Mouse (Mus musculus): ENCODE results near the gene Msl3. TPM values are rescaled to one million over a fixed set of nuclear protein-coding genes. Genes with fewer than 3 reads are reported as not detected.
"Not testable (repeated sequence)": the region's sequence is repeated elsewhere in the genome, so short reads cannot be mapped to it uniquely, and the experiment has no call there.

Gene Msl3
- polyA plus RNA-seq, 1 experiment from 2014 or later = 43.7 TPM

DNA sequence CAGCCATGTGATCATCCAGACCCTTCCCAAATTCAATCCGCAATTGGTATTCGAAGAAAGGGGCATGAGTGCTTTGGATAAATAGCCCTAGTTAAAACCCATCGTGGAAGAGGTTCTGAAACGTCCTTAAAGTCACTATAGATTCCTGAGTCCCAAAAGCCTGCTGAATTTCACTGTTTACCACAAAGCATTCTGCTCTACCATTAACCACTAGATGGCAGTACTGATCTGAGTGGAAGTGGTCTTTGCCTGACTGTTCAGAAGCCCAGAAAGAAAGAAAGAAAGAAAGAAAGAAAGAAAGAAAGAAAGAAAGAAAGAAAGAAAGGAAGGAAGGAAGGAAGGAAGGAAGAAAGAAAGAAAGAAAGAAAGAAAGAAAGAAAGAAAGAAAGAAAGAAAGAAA lies 13.9 kb downstream of the Msl3 start:
- H3K27ac ChIP-seq (replicated peaks in 1 of 2; ENCODE audit: control insufficient read depth in 1 of 2, insufficient read depth in 1 of 2, low read depth in 2 of 2, low read length in 2 of 2); H3K27me3 ChIP-seq (ENCODE audit: control insufficient read depth, insufficient read depth, low read length); H3K4me2 ChIP-seq (ENCODE audit: low read length); H3K4me1 ChIP-seq (ENCODE audit: control insufficient read depth in 2 of 2, insufficient read depth in 2 of 2, low read length in 2 of 2); H3K9me3 ChIP-seq (ENCODE audit: control insufficient read depth, low read length); H3K9ac ChIP-seq (ENCODE audit: low read length); H3K4me3 ChIP-seq (ENCODE audit: control insufficient read depth in 1 of 2, insufficient read depth in 1 of 2, low read depth in 1 of 2, low read length in 2 of 2); ATAC-seq (ENCODE audit: insufficient number of reproducible peaks, insufficient read depth, low FRiP score, low read depth): not testable (repeated sequence)
- H3K36me3 ChIP-seq (ENCODE audit: control insufficient read depth, insufficient read depth, low read length) = peaks cover 44% of the 10 kb centered on the region
- 47% methylated on average over 4 of the region's 4 CpGs for WGBS

DNA sequence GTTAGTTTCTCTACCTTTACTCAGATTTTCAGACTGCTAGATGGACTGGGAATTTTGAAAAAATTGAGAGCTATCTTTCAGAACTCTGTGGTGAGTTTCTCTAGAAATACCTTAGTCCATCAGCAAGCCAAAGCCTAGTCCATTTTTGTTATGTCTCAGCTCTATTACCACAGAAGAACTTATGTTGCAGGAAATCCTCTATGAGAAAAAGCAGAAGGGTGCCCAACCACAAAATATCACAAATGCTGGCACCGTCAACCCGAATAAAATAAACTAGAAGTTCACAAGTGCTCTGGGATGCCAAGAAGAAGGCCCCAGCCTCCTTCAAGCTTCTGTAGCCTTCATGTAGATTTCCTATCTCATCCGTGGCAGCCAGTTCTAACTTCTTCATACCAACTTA lies 14.4 kb downstream of the Msl3 start:
- WGBS = 82% methylated on average over 3 of the region's 3 CpGs
- ATAC-seq (ENCODE audit: insufficient number of reproducible peaks, insufficient read depth, low FRiP score, low read depth) = no peak

DNA sequence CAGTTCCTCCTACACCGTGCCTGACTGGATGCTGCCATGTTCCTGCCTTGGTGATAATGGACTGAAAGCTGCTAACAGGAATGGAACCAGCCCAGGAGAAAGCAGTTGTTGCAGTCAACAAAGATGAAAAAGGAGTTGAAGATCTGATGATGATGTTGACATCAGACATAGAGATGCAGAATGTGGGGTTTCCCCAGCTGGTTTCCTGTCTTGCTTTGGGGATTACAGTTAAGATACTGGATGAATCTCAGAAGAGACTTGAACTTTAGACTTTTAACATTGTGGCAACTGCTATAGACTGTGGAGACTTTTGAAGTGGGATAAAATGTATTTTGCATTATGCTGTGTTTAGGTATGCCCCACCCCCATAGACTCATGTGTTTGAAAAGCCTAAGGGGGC lies 15.9 kb downstream of the Msl3 start:
- peaks cover 50% of the 10 kb centered on the region for H3K36me3 ChIP-seq (ENCODE audit: control insufficient read depth, insufficient read depth, low read length)
- no peak overlapping the region for H3K27ac ChIP-seq (replicated peaks in 1 of 2; ENCODE audit: control insufficient read depth in 1 of 2, insufficient read depth in 1 of 2, low read depth in 2 of 2, low read length in 2 of 2)
- H3K27me3 ChIP-seq (ENCODE audit: control insufficient read depth, insufficient read depth, low read length) = no peaks in the 10 kb centered on the region
- H3K4me3 ChIP-seq (ENCODE audit: control insufficient read depth in 1 of 2, insufficient read depth in 1 of 2, low read depth in 1 of 2, low read length in 2 of 2) = no peak overlapping the region
- no peak overlapping the region for H3K4me2 ChIP-seq (ENCODE audit: low read length)
- H3K9ac ChIP-seq (ENCODE audit: low read length) = no peak overlapping the region
- 80% methylated on average over 1 of the region's 1 CpGs for WGBS
- ATAC-seq (ENCODE audit: insufficient number of reproducible peaks, insufficient read depth, low FRiP score, low read depth) = no peak
- H3K9me3 ChIP-seq (ENCODE audit: control insufficient read depth, low read length) = no peaks in the 10 kb centered on the region
- H3K4me1 ChIP-seq (ENCODE audit: control insufficient read depth in 2 of 2, insufficient read depth in 2 of 2, low read length in 2 of 2) = 0 out of 4 replicates have a peak, but pooled peaks cover 0 to under 1% of the 10 kb centered on the region in 2 experiments

More for the DNA sequence above, 14.4 kb downstream of the Msl3 start:
- Histone ChIP-seq H3K27me3 (ENCODE audit: control insufficient read depth, insufficient read depth, low read length) (no peaks in the 10 kb centered on the region), H3K4me2 (ENCODE audit: low read length) (no peak overlapping the region), H3K27ac (replicated peaks in 1 of 2; ENCODE audit: control insufficient read depth in 1 of 2, insufficient read depth in 1 of 2, low read depth in 2 of 2, low read length in 2 of 2) (no peak overlapping the region), H3K9ac (ENCODE audit: low read length) (no peak overlapping the region), H3K36me3 (ENCODE audit: control insufficient read depth, insufficient read depth, low read length) (peaks cover 46% of the 10 kb centered on the region), H3K9me3 (ENCODE audit: control insufficient read depth, low read length) (no peaks in the 10 kb centered on the region), H3K4me1 (ENCODE audit: control insufficient read depth in 2 of 2, insufficient read depth in 2 of 2, low read length in 2 of 2) (0 out of 4 replicates have a peak, but pooled peaks cover 0 to 3% of the 10 kb centered on the region in 2 experiments), H3K4me3 (ENCODE audit: control insufficient read depth in 1 of 2, insufficient read depth in 1 of 2, low read depth in 1 of 2, low read length in 2 of 2) (no peak overlapping the region)

DNA sequence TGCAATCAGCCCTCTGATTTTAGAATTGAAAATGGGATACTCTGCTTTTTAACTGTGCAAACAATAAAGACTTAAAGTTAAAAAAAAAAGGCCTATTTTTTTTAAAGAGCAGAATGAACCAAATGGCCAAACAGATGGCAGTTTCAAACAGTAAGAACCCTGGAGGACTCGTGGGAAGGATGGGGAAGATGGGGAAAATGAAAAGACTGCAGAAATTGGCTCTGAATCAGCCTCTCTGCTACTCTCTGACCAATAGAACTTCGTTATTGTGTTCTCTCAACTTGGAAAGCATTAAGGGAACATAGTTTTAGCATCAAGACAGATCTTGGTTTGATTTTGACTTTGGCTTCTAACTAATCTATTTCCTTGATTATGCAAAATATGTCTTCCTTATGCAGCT lies 24.4 kb downstream of the Msl3 start:
- H3K9ac ChIP-seq (ENCODE audit: low read length) = no peak overlapping the region
- ATAC-seq (ENCODE audit: insufficient number of reproducible peaks, insufficient read depth, low FRiP score, low read depth) = no peak
- no peak overlapping the region for H3K4me3 ChIP-seq (ENCODE audit: control insufficient read depth in 1 of 2, insufficient read depth in 1 of 2, low read depth in 1 of 2, low read length in 2 of 2)
- H3K9me3 ChIP-seq (ENCODE audit: control insufficient read depth, low read length) = no peaks in the 10 kb centered on the region
- no peak overlapping the region for H3K4me2 ChIP-seq (ENCODE audit: low read length)
- no peak overlapping the region for H3K27ac ChIP-seq (replicated peaks in 1 of 2; ENCODE audit: control insufficient read depth in 1 of 2, insufficient read depth in 1 of 2, low read depth in 2 of 2, low read length in 2 of 2)
- H3K27me3 ChIP-seq (ENCODE audit: control insufficient read depth, insufficient read depth, low read length) = no peaks in the 10 kb centered on the region
- 59% methylated on average over 2 of the region's 2 CpGs for WGBS
- H3K4me1 ChIP-seq (ENCODE audit: control insufficient read depth in 2 of 2, insufficient read depth in 2 of 2, low read length in 2 of 2) = peaks cover 0 to 5% of the 10 kb centered on the region in 2 experiments; a peak in 1 of 4 replicates
- peaks cover 36% of the 10 kb centered on the region for H3K36me3 ChIP-seq (ENCODE audit: control insufficient read depth, insufficient read depth, low read length)

DNA sequence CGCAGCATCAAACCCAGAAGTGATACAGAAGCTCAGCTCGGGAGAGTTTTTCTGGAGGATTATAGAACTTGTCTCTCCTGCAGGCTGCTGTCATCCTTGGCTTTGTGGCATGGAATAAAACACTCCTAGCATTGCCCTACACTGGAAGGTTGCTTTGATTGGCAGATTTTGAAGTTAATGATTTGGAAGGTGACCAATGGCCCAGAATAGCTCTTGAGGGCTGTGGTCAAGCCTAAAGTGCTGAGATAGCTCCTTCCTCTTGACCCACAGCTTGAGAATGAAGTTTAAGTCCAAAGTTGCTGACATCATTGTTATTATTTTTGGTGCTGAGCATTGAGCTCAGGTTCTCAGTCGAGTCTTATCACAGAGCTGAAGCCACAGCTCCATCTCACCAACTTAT lies 26.0 kb downstream of the Msl3 start:
- H3K4me1 ChIP-seq (ENCODE audit: control insufficient read depth in 2 of 2, insufficient read depth in 2 of 2, low read length in 2 of 2) = peaks cover 0 to 5% of the 10 kb centered on the region in 2 experiments; a peak in 1 of 4 replicates
- peaks cover 24% of the 10 kb centered on the region for H3K36me3 ChIP-seq (ENCODE audit: control insufficient read depth, insufficient read depth, low read length)
- no peak for ATAC-seq (ENCODE audit: insufficient number of reproducible peaks, insufficient read depth, low FRiP score, low read depth)
- no peak overlapping the region for H3K4me2 ChIP-seq (ENCODE audit: low read length)
- no peaks in the 10 kb centered on the region for H3K27me3 ChIP-seq (ENCODE audit: control insufficient read depth, insufficient read depth, low read length)
- no peak overlapping the region for H3K4me3 ChIP-seq (ENCODE audit: control insufficient read depth in 1 of 2, insufficient read depth in 1 of 2, low read depth in 1 of 2, low read length in 2 of 2)
- no peak overlapping the region for H3K27ac ChIP-seq (replicated peaks in 1 of 2; ENCODE audit: control insufficient read depth in 1 of 2, insufficient read depth in 1 of 2, low read depth in 2 of 2, low read length in 2 of 2)
- H3K9me3 ChIP-seq (ENCODE audit: control insufficient read depth, low read length) = no peaks in the 10 kb centered on the region
- 47% methylated on average over 3 of the region's 3 CpGs for WGBS
- no peak overlapping the region for H3K9ac ChIP-seq (ENCODE audit: low read length)

DNA sequence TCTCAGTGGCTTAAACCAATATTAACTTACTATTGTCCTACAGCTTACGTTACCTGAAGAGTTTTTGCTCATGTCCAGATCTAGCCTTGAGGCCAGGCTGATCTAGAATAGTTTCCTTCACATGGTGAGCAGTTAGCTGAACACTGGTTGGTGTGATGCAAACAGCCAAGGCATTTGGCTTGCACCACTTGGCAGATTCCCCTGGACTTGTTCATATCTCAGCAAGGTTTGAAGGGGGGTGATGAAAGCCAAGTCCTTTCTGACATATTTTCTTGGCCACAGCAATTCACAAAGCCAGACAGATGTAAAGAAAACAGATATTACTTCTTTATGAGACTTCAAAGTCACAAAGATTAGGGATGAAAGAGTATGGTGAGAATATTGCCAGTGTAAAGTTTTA lies 30.2 kb downstream of the Msl3 start:
- Histone ChIP-seq H3K36me3 (ENCODE audit: control insufficient read depth, insufficient read depth, low read length) (no peaks in the 10 kb centered on the region), H3K4me1 (ENCODE audit: control insufficient read depth in 2 of 2, insufficient read depth in 2 of 2, low read length in 2 of 2) (peaks cover 0 to 5% of the 10 kb centered on the region in 2 experiments; a peak in 1 of 4 replicates), H3K27ac (replicated peaks in 1 of 2; ENCODE audit: control insufficient read depth in 1 of 2, insufficient read depth in 1 of 2, low read depth in 2 of 2, low read length in 2 of 2) (no peak overlapping the region), H3K9me3 (ENCODE audit: control insufficient read depth, low read length) (no peaks in the 10 kb centered on the region), H3K4me2 (ENCODE audit: low read length) (no peak overlapping the region), H3K27me3 (ENCODE audit: control insufficient read depth, insufficient read depth, low read length) (no peaks in the 10 kb centered on the region), H3K4me3 (ENCODE audit: control insufficient read depth in 1 of 2, insufficient read depth in 1 of 2, low read depth in 1 of 2, low read length in 2 of 2) (no peak overlapping the region), H3K9ac (ENCODE audit: low read length) (no peak overlapping the region)
- 75% methylated on average over 1 of the region's 1 CpGs for WGBS
- no peak for ATAC-seq (ENCODE audit: insufficient number of reproducible peaks, insufficient read depth, low FRiP score, low read depth)

DNA sequence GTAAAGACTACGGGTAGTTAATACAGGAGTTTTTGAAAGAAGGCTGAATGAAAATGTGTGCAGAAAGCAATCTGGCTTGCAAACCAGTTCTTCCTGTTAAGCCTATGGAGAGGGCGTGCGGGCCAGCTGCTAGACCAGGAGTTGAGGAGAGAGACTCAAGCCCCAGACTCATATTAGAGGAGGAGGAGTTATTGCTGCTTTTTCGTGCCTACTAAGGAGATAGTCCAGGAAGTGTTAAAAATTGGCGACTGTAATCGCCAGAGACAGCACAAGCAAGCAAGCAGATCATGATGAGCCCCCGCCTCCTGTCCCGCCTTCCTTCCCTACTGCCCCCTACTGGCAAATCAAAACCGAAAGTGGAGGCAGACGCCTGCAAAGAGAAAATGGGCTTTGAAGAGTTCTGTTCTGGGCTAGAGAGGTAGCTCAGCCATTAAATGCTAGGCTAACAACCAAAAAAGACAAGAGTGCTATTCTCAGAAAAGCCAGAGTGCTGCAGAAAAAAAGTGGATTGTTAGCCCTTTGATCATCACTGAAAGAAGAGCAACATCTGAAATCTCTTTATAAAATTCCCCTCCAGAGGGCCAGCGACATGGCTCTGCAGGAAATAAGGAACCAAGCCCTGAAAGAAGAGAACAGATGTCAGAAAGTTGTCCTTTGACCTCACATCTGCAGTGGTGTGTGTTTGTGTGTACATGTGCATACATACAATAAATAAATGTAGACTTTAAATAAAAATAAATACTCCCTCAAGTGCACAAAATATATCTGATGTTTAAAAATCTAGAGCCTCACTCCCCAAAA lies 33.9 kb downstream of the Msl3 start:
- Histone ChIP-seq H3K27me3 (ENCODE audit: control insufficient read depth, insufficient read depth, low read length) (no peaks in the 10 kb centered on the region), H3K4me1 (ENCODE audit: control insufficient read depth in 2 of 2, insufficient read depth in 2 of 2, low read length in 2 of 2) (no peaks in the 10 kb centered on the region), H3K36me3 (ENCODE audit: control insufficient read depth, insufficient read depth, low read length) (no peaks in the 10 kb centered on the region), H3K4me2 (ENCODE audit: low read length) (peak overlapping the region; percentile 60), H3K9me3 (ENCODE audit: control insufficient read depth, low read length) (no peaks in the 10 kb centered on the region), H3K27ac (replicated peaks in 1 of 2; ENCODE audit: control insufficient read depth in 1 of 2, insufficient read depth in 1 of 2, low read depth in 2 of 2, low read length in 2 of 2) (0 out of 4 replicates have a peak overlapping the region, but pooled peaks of 1 of the 2 experiments have one; percentile 9), H3K9ac (ENCODE audit: low read length) (peak overlapping the region; percentile 61), H3K4me3 (ENCODE audit: control insufficient read depth in 1 of 2, insufficient read depth in 1 of 2, low read depth in 1 of 2, low read length in 2 of 2) (peak overlapping the region; percentile 44 to 58)
- WGBS = 18% methylated on average over 11 of the region's 11 CpGs
- no peak for ATAC-seq (ENCODE audit: insufficient number of reproducible peaks, insufficient read depth, low FRiP score, low read depth)

All from heart, embryonic 14.5 days (tissue).